Mouse (Mus musculus) small intestine, adult 2 months (tissue): ENCODE data around the gene Asb11. TPM values are rescaled to one million over a fixed set of nuclear protein-coding genes. Genes with fewer than 3 reads are reported as not detected.
A peak's percentile ranks its signal among the peaks of the same experiment; 100 is the strongest.

ENCODE experiments used
- H3K27ac ChIP-seq: fragments of 200-500 bp; 2 replicates; pipeline ENCODE4 v1.5.1; 2012; ENCODE audit warnings: low read depth, low read length, control low read depth, inconsistent platforms; ENCODE audit not compliant: insufficient read depth
- H3K27me3 ChIP-seq: fragments of 200-500 bp; 2 replicates; pipeline ENCODE4 v1.6.1; 2012; ENCODE audit warnings: mild to moderate bottlenecking, moderate library complexity, low read length, inconsistent platforms; ENCODE audit not compliant: control insufficient read depth, insufficient read depth
- H3K36me3 ChIP-seq: fragments of 200-500 bp; 2 replicates; pipeline ENCODE4 v1.6.1; 2012; ENCODE audit warnings: mild to moderate bottlenecking, low read length, control low read depth, inconsistent platforms; ENCODE audit not compliant: control insufficient read depth, insufficient read depth
- H3K4me1 ChIP-seq: fragments of 200-500 bp; 2 replicates; pipeline ENCODE4 v1.6.1; 2012; ENCODE audit warnings: low read length, inconsistent platforms, mixed read lengths; ENCODE audit not compliant: control insufficient read depth, insufficient read depth, insufficient read length
- H3K4me3 ChIP-seq: fragments of 200-500 bp; 2 replicates; pipeline ENCODE4 v1.5.1; 2012; ENCODE audit warnings: low read depth, mild to moderate bottlenecking, control low read depth, inconsistent platforms, low read length, moderate library complexity
- CTCF ChIP-seq: fragments of 200-500 bp; IDR thresholded peaks from 2 replicates; pipeline ENCODE4 v1.5.1; 2012; ENCODE audit warnings: low read depth, mild to moderate bottlenecking, control low read depth, inconsistent platforms, low read length, moderate library complexity, mixed read lengths; ENCODE audit not compliant: insufficient replicate concordance, insufficient read length; ENCODE audit errors: extremely low read depth
- POLR2A ChIP-seq: fragments of 200-500 bp; IDR thresholded peaks from 2 replicates; pipeline ENCODE4 v1.6.1; 2012; ENCODE audit warnings: low read depth, mild to moderate bottlenecking, control low read depth, inconsistent platforms, low read length, moderate library complexity
- WGBS: fragments of 180-500 bp; shearing (Covaris S2); methylation state at CpG from one replicate; pipeline ENCODE4 v1.1.7; 2018; 5-methylcytosine and 5-hydroxymethylcytosine counted together
- polyA plus RNA-seq: library from polyadenylated mRNA; depleted of rRNA; stranded (reverse); fragments of >200 nt; gene quantifications from 2 replicates; pipeline ENCODE4 v1.2.3, GENCODE M21; 2012

The Asb11 gene
- polyA plus RNA-seq, 1 experiment, result 0.14 TPM

- Histone ChIP-seq H3K27me3 (no peaks in the 10 kb centered on the region), H3K36me3 (no peaks in the 10 kb centered on the region), H3K27ac (no peak overlapping the region), H3K4me1 (no peaks in the 10 kb centered on the region; the same call in 1 of the 2 replicates), H3K4me3 (no peak overlapping the region)
- WGBS, result 64% methylated on average over 3 of the region's 3 CpGs
- TF ChIP-seq POLR2A (no peak), CTCF (no peak)
Observed at GRCm38 (mm10) chrX:164440703-164441102, 3.9 kb downstream of the Asb11 start.

GRCm38 (mm10) chrX:164441306-164441705 is 4.5 kb downstream of the Asb11 start:
- 79% methylated on average over 3 of the region's 3 CpGs for WGBS
- TF ChIP-seq CTCF, result no peak
- TF ChIP-seq POLR2A, result no peak
- Histone ChIP-seq H3K36me3 (no peaks in the 10 kb centered on the region), H3K4me3 (no peak overlapping the region), H3K27me3 (no peaks in the 10 kb centered on the region), H3K4me1 (no peaks in the 10 kb centered on the region; the same call in 1 of the 2 replicates), H3K27ac (no peak overlapping the region)

GRCm38 (mm10) chrX:164445601-164446000 is 8.8 kb downstream of the Asb11 start:
- no peaks in the 10 kb centered on the region for H3K27me3 ChIP-seq
- no peaks in the 10 kb centered on the region; the same call in 1 of the 2 replicates for H3K4me1 ChIP-seq
- no peak overlapping the region for H3K27ac ChIP-seq
- TF ChIP-seq CTCF, result no peak
- no peak for TF ChIP-seq POLR2A
- 58% methylated on average over 12 of the region's 12 CpGs for WGBS
- H3K4me3 ChIP-seq, result no peak overlapping the region
- H3K36me3 ChIP-seq, result no peaks in the 10 kb centered on the region

- no peaks in the 10 kb centered on the region for H3K4me1 ChIP-seq
- no peak for TF ChIP-seq POLR2A
- peak; percentile 29; the same call in 1 of the 2 replicates for TF ChIP-seq CTCF
- H3K27ac ChIP-seq, result no peak overlapping the region
- H3K36me3 ChIP-seq, result no peaks in the 10 kb centered on the region
- 65% methylated on average over 10 of the region's 10 CpGs for WGBS
- H3K27me3 ChIP-seq, result no peaks in the 10 kb centered on the region
- no peak overlapping the region for H3K4me3 ChIP-seq
Observed at GRCm38 (mm10) chrX:164446106-164446551, 9.3 kb downstream of the Asb11 start.

GRCm38 (mm10) chrX:164446835-164447681 is 10.3 kb downstream of the Asb11 start:
- no peaks in the 10 kb centered on the region for H3K4me1 ChIP-seq
- H3K27me3 ChIP-seq, result no peaks in the 10 kb centered on the region
- TF ChIP-seq CTCF (no peak), POLR2A (no peak)
- WGBS, result 72% methylated on average over 9 of the region's 9 CpGs
- H3K36me3 ChIP-seq, result no peaks in the 10 kb centered on the region
- H3K27ac ChIP-seq, result no peak overlapping the region
- no peak overlapping the region for H3K4me3 ChIP-seq

GRCm38 (mm10) chrX:164447682-164448071 is 10.9 kb downstream of the Asb11 start:
- no peaks in the 10 kb centered on the region for H3K27me3 ChIP-seq
- H3K4me3 ChIP-seq, result no peak overlapping the region
- H3K36me3 ChIP-seq, result no peaks in the 10 kb centered on the region
- H3K27ac ChIP-seq, result no peak overlapping the region
- TF ChIP-seq POLR2A (no peak), CTCF (no peak)
- H3K4me1 ChIP-seq, result no peaks in the 10 kb centered on the region
- WGBS, result 80% methylated on average over 2 of the region's 2 CpGs

- Histone ChIP-seq H3K4me1 (no peaks in the 10 kb centered on the region), H3K27me3 (no peaks in the 10 kb centered on the region), H3K27ac (no peak overlapping the region), H3K4me3 (no peak overlapping the region), H3K36me3 (no peaks in the 10 kb centered on the region)
- WGBS, result 24% methylated on average over 3 of the region's 3 CpGs
- TF ChIP-seq CTCF (no peak), POLR2A (no peak)
Observed at GRCm38 (mm10) chrX:164449201-164449600, 12.4 kb downstream of the Asb11 start.
